Mouse (Mus musculus) E14TG2a.4 (cell line): ENCODE measurements at regions not wholly inside any gene's neighbourhood (a gene's known extent, or its start where the extent isn't known, plus 50 kb on each side); places are given as distances from the start of the nearest gene placed in this dataset.

Experiments used
- CTCF ChIP-seq: conservative IDR thresholded peaks from 2 replicates; pipeline ENCODE4 v1.5.1; 2014; ENCODE audit warnings: low read length
- NANOG ChIP-seq: IDR thresholded peaks from 2 replicates; pipeline ENCODE4 v1.6.1; 2014; ENCODE audit warnings: borderline replicate concordance, low read length, mixed read lengths
- POU5F1 ChIP-seq: IDR thresholded peaks from 2 replicates; pipeline ENCODE4 v1.6.1; 2014; ENCODE audit warnings: low read length, borderline replicate concordance

GRCm38 (mm10) chr7:74184661-74185060 is 171.2 kb upstream of the St8sia2 start:
- TF ChIP-seq CTCF (no peak), POU5F1 (no peak), NANOG (no peak)
